Mouse (Mus musculus): ENCODE measurements at regions not wholly inside any gene's neighbourhood (a gene's known extent, or its start where the extent isn't known, plus 50 kb on each side); places are given as distances from the start of the nearest gene placed in this dataset.

DNA sequence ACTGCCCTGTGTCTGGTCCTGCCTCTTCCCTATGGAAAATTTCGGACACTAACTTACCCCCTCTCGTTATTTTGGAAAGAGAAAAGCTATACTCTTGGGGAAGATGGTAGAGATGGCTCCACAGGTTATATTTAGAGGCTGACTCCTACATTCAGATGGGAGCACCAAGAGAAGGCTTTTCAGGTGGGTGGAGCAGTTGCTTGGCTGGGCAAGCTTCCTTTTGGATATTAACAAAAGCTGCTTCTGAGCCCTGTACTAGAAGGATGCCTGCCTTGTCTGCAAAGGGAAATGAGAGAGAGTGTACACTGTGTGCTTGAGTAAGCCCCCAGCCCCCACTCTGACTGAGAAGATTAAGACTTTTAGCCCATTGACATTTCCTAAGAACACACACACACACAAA lies 392.1 kb upstream of the Slc30a5 start:
- 84% methylated on average over 2 of the region's 2 CpGs for WGBS
- Histone ChIP-seq H3K27me3 (replicated peaks) (no peaks in the 10 kb centered on the region), H3K36me3 (no peaks in the 10 kb centered on the region), H3K4me1 (no peaks in the 10 kb centered on the region), H3K9ac (replicated peaks) (no peak overlapping the region), H3K27ac (replicated peaks) (no peak overlapping the region), H3K9me3 (replicated peaks) (no peaks in the 10 kb centered on the region), H3K4me2 (no peak overlapping the region), H3K4me3 (replicated peaks) (no peak overlapping the region)
- ATAC-seq (ENCODE audit: low FRiP score): no peak

DNA sequence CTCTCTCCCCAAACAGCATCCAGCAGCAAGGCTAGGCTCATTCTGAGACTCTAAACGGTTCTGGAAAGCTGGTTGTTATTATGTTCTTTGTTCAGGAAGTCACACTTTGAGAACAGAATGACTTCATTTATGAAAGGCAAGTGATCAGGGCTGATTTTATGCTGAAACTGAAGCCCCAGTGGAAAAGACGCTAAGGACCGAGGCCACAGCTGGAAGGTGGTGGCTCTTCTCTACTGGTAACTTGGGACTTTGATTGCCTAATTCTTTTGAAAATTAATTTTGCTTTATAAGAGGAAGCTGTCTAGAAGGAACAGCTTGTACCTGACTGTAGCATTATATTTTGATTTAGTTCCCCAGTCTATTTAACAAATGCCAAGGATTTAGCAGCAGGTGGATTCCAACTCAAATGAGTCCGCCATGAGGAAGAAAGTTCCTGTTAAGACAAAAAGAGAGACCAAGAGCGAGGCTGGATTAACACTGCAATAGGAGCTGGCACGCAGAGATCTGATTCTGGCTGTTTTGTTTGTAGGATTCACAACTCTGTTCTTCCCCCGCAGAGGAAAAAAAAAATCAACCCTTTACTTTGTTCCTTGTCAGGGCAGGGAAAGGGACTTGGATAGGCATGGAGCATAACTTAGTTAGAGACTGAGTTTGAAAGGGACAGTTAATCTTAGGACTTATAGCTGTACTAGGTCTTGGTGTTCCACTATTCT lies 388.3 kb upstream of the Slc30a5 start:
- 80% methylated on average over 7 of the region's 7 CpGs for WGBS
- no peak overlapping the region for H3K4me2 ChIP-seq
- ATAC-seq (ENCODE audit: low FRiP score): no peak

DNA sequence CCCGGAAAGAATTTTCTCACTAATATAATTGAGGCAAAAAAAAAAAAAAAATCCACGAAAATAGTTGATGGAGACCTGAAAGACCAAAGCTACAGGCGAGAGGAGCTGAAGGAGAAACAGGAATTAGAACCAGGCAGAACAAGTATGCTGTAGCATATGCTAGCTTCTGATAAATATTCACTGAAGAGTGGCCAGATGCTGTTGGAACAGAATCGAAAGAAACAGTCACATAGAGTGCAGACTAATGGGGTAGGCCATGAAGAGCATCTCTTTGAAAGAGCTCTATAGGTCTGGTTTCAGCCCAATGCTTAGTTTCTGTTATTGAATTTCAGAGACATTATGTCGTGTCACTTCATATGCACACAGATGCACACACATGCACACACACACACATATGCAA lies 386.3 kb upstream of the Slc30a5 start:
- no peak for ATAC-seq (ENCODE audit: low FRiP score)
- Histone ChIP-seq H3K9ac (replicated peaks) (no peak overlapping the region), H3K4me2 (no peak overlapping the region), H3K4me1 (peaks cover 16% of the 10 kb centered on the region), H3K27me3 (replicated peaks) (no peaks in the 10 kb centered on the region), H3K27ac (replicated peaks) (no peak overlapping the region), H3K4me3 (replicated peaks) (no peak overlapping the region), H3K9me3 (replicated peaks) (no peaks in the 10 kb centered on the region), H3K36me3 (no peaks in the 10 kb centered on the region)
- WGBS: 85% methylated on average over 5 of the region's 5 CpGs

More for the DNA sequence above, 388.3 kb upstream of the Slc30a5 start:
- Histone ChIP-seq H3K27ac (replicated peaks) (no peak overlapping the region), H3K27me3 (replicated peaks) (no peaks in the 10 kb centered on the region), H3K36me3 (no peaks in the 10 kb centered on the region), H3K9ac (replicated peaks) (no peak overlapping the region), H3K4me1 (peaks cover 5% of the 10 kb centered on the region; the same call in 1 of the 2 replicates), H3K9me3 (replicated peaks) (no peaks in the 10 kb centered on the region), H3K4me3 (replicated peaks) (no peak overlapping the region)

DNA sequence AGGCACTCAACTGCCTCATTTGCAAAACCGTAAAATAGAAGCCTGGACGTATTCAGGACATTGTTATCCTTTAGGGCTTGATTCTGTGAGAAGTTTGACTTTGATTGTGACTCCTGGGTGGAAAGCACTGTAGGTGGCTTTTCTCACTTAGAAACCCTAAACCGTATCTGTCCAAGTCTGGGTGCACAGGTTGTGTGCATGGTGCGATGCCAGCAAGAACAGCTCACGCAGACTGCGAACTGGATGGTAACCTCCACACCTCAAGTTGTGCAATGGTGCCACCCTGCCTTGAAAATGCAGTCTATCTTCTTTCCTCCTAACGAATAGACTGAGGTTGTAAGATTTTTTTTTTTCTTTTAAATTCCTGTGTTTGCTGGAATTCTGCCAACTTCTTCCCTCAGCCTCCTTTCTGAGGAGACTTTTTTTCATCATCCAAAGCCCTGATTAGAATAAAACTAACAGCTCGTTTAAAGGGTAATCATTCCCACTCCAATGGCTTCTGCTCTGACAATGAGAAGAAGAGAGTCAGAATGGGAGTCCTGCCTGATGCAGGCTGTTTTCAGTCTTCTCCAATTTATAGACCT lies 383.8 kb upstream of the Slc30a5 start:
- Histone ChIP-seq H3K27me3 (replicated peaks) (no peaks in the 10 kb centered on the region), H3K36me3 (no peaks in the 10 kb centered on the region), H3K9me3 (replicated peaks) (no peaks in the 10 kb centered on the region), H3K27ac (replicated peaks) (no peak overlapping the region), H3K4me2 (no peak overlapping the region), H3K4me3 (replicated peaks) (no peak overlapping the region), H3K9ac (replicated peaks) (no peak overlapping the region), H3K4me1 (peaks cover 33% of the 10 kb centered on the region)
- no peak for ATAC-seq (ENCODE audit: low FRiP score)
- 50% methylated on average over 8 of the region's 8 CpGs for WGBS

DNA sequence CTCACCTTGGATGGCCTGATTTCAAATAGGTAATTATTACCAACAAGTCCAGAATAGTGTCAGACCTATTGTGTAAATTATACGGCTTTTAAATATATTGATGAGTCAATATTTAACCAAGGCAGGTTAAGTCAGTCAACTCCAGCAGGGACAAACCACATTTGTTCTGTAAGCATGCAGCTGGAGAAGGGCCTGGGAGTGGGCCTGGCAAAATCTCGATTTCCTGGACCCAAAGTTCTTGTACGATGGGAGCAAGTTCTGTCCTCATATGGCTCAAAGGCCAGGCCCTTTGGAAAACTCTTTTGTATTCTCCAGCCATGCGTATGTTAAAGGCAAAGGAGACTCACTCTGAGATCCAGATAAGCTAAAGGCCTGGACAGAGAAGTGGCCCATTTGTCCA lies 383.2 kb upstream of the Slc30a5 start:
- H3K4me1 ChIP-seq: peaks cover 33% of the 10 kb centered on the region
- H3K9ac ChIP-seq (replicated peaks): no peak overlapping the region
- H3K36me3 ChIP-seq: no peaks in the 10 kb centered on the region
- no peak overlapping the region for H3K27ac ChIP-seq (replicated peaks)
- no peak for ATAC-seq (ENCODE audit: low FRiP score)
- H3K4me3 ChIP-seq (replicated peaks): no peak overlapping the region
- H3K9me3 ChIP-seq (replicated peaks): no peaks in the 10 kb centered on the region
- no peaks in the 10 kb centered on the region for H3K27me3 ChIP-seq (replicated peaks)
- no peak overlapping the region for H3K4me2 ChIP-seq
- WGBS: 74% methylated on average over 4 of the region's 4 CpGs

DNA sequence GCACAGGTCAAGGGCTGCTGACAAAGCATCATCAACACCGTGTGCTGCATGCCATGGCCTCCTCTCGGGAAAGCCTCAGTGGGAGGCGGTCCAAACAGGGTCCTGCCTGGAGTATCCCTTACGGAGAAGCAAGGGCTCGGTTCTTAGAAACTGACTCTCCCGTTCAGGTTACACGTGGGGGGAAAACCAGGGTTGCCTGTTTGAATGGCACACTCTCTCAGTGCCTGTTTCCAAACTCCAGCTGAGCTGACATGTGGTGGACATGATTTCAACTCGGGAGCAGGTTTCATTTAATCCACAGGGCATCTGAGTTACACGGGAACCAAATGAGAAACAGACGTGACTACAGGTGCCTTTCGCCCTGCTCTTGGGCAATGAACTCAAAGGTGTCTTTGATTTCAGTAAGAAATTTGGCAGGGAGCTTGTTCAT lies 382.6 kb upstream of the Slc30a5 start:
- Histone ChIP-seq H3K4me2 (no peak overlapping the region), H3K9ac (replicated peaks) (no peak overlapping the region), H3K36me3 (no peaks in the 10 kb centered on the region), H3K9me3 (replicated peaks) (no peaks in the 10 kb centered on the region), H3K27me3 (replicated peaks) (no peaks in the 10 kb centered on the region), H3K4me1 (peaks cover 33% of the 10 kb centered on the region), H3K27ac (replicated peaks) (no peak overlapping the region), H3K4me3 (replicated peaks) (no peak overlapping the region)
- 50% methylated on average over 11 of the region's 11 CpGs for WGBS
- ATAC-seq (ENCODE audit: low FRiP score): no peak

DNA sequence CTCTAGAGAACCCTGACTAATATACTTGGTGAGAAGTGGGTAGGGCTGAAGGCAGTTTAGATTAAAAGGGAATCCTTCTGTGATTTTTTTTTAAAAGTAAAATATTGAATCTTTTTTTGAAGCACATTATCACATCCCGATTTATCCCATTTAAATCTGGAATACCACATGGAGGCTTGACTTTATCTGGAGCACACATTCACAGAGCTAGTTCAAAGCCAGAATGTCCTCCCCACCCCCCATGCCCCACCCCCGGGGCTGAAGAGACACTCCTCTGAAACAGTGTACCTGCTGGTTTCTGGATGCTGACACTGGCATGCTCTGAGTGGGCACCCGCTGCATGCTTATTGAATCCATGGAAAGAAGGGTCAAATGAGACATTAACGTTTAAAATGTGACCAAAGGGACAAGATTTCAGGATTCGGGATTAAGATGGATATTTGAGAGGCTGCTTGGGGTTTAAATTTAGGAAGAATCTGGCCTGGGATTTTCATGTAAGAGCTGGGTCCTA lies 382.0 kb upstream of the Slc30a5 start:
- no peak overlapping the region for H3K4me3 ChIP-seq (replicated peaks)
- 73% methylated on average over 5 of the region's 5 CpGs for WGBS
- H3K9me3 ChIP-seq (replicated peaks): no peaks in the 10 kb centered on the region
- H3K36me3 ChIP-seq: no peaks in the 10 kb centered on the region
- no peaks in the 10 kb centered on the region for H3K27me3 ChIP-seq (replicated peaks)
- no peak for ATAC-seq (ENCODE audit: low FRiP score)
- no peak overlapping the region for H3K4me2 ChIP-seq
- H3K27ac ChIP-seq (replicated peaks): no peak overlapping the region
- no peak overlapping the region for H3K9ac ChIP-seq (replicated peaks)
- peaks cover 33% of the 10 kb centered on the region for H3K4me1 ChIP-seq

DNA sequence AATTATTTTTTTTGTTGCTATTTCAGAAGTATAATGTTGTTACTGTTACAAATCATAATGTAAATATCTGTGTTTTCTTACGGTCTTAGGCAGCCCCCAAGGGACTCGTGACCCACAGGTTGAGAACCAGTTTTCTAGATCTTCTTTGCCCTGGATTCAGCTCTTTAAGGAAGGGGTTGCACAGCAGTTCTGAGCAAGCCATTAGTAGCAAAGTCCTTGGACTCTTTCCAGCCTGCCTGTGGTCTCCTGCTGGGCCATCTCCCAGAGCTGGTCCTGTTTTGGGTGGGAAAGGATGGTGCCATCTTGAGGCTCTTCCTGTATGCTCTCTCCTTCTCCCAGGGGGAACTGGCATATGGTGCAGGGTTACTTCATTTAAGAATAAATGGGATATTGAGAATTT lies 380.9 kb upstream of the Slc30a5 start:
- Histone ChIP-seq H3K4me1 (peaks cover 33% of the 10 kb centered on the region), H3K9ac (replicated peaks) (no peak overlapping the region), H3K4me2 (no peak overlapping the region), H3K27me3 (replicated peaks) (no peaks in the 10 kb centered on the region), H3K9me3 (replicated peaks) (no peaks in the 10 kb centered on the region), H3K27ac (replicated peaks) (no peak overlapping the region), H3K4me3 (replicated peaks) (no peak overlapping the region), H3K36me3 (no peaks in the 10 kb centered on the region)
- no peak for ATAC-seq (ENCODE audit: low FRiP score)
- WGBS: 69% methylated on average over 2 of the region's 2 CpGs

DNA sequence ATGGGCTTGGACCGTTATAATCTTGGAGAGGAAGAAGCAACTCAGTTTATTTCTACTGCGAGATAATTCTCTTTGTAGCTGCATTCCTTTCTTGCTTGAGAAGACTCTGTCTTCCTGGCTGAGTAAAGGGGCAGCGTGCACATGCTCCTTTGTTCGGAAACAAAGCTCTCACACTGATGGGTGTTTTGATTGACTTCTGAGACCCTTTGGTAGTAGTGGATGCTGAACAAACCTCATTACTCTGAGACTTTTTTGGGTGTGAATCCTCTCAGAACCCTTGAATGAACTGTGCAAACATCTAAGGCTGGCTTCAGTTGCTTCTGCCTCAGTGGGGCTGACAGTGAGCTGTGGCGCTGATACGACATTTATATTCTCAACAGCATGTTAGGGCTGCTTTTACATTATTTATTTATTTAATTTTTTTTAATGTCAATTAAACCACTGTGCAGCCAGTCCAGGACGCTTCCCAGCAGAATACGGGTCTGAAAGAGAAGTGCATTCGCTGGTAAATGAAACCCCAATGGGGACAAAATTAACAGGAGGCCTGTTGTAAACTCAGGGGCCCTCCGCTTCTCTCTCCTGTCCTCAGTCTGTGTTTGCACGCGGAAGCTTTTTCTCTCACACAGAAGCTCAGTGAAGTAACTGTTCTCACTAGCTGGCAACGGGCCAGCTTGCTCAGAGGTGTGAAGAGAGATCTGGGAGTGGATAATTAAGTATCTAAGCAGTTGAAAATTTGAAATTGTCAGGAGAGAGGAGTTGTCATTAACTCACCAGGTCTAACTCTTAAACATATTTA lies 380.1 kb upstream of the Slc30a5 start:
- 20% methylated on average over 13 of the region's 13 CpGs for WGBS
- Histone ChIP-seq H3K36me3 (no peaks in the 10 kb centered on the region), H3K4me3 (replicated peaks) (no peak overlapping the region), H3K9me3 (replicated peaks) (no peaks in the 10 kb centered on the region), H3K4me1 (peaks cover 33% of the 10 kb centered on the region), H3K9ac (replicated peaks) (no peak overlapping the region), H3K4me2 (no peak overlapping the region), H3K27me3 (replicated peaks) (no peaks in the 10 kb centered on the region), H3K27ac (replicated peaks) (peak overlapping the region; percentile 51)
- ATAC-seq (ENCODE audit: low FRiP score): no peak; the same call in 1 of the 2 replicates

DNA sequence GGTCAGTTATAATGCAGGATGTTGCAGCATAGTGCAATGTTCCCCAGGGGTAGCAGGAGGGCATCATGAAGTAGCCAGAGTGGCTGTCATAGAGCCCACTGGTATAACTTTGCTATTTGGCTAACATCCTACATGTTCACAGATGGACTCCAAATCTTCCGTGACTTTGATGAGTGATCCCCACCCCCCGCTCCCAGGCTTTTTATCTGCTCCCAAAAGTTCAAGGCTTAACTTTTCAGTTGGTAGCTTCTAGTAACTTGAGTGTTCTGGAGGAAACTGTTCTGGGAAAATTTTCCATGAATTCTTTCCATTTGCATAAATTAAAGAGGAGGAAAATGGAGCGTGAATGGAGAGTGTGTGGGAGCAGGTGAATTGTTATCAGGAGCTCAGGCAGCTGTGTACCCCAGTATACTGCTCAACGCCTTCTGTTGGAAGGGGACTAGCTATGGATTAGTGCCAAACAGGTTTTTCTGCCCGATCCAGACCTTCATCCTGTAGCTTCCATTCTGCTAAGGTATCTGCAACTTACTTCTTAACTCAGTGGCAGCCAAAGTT lies 379.2 kb upstream of the Slc30a5 start:
- Histone ChIP-seq H3K4me3 (replicated peaks) (no peak overlapping the region), H3K27ac (replicated peaks) (no peak overlapping the region), H3K4me2 (no peak overlapping the region), H3K9me3 (replicated peaks) (no peaks in the 10 kb centered on the region), H3K4me1 (peaks cover 33% of the 10 kb centered on the region), H3K27me3 (replicated peaks) (no peaks in the 10 kb centered on the region), H3K36me3 (no peaks in the 10 kb centered on the region), H3K9ac (replicated peaks) (no peak overlapping the region)
- no peak for ATAC-seq (ENCODE audit: low FRiP score)
- 68% methylated on average over 5 of the region's 5 CpGs for WGBS

DNA sequence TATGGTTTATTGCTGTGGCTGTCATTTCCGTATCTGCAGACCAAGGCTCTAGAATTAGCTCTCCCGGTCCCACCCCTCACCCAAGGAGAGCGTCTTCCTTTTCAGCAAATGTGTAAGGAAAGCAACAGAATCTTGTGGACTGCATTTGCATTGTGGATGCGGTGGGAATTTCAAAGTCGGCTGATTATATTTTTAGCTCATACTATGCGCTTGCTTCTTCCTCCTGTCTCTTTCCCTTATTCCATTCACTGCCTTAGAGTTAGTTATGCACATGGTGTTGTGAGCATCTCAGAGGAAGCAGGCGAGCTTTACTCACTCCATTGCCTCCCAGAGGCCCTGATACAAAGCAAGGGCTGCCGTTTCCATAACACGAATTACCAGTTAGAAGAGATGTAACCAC lies 375.6 kb upstream of the Slc30a5 start:
- no peaks in the 10 kb centered on the region for H3K36me3 ChIP-seq
- no peaks in the 10 kb centered on the region for H3K9me3 ChIP-seq (replicated peaks)
- H3K27ac ChIP-seq (replicated peaks): no peak overlapping the region
- no peak overlapping the region for H3K4me3 ChIP-seq (replicated peaks)
- 88% methylated on average over 9 of the region's 9 CpGs for WGBS
- ATAC-seq (ENCODE audit: low FRiP score): no peak
- H3K4me1 ChIP-seq: peaks cover 12% of the 10 kb centered on the region
- no peak overlapping the region for H3K4me2 ChIP-seq
- no peaks in the 10 kb centered on the region for H3K27me3 ChIP-seq (replicated peaks)
- H3K9ac ChIP-seq (replicated peaks): no peak overlapping the region

Measured in neural tube, embryonic 15.5 days (tissue).